Mouse (Mus musculus) ZHBTc4 (cell line): ENCODE data around the gene Zbtb49.

ENCODE experiments used
- DNase-seq: peaks from one replicate; pipeline ENCODE4 v3.0.0-alpha.2; 2011; ENCODE audit warnings: low read depth, low spot score

The Zbtb49 gene

DNA sequence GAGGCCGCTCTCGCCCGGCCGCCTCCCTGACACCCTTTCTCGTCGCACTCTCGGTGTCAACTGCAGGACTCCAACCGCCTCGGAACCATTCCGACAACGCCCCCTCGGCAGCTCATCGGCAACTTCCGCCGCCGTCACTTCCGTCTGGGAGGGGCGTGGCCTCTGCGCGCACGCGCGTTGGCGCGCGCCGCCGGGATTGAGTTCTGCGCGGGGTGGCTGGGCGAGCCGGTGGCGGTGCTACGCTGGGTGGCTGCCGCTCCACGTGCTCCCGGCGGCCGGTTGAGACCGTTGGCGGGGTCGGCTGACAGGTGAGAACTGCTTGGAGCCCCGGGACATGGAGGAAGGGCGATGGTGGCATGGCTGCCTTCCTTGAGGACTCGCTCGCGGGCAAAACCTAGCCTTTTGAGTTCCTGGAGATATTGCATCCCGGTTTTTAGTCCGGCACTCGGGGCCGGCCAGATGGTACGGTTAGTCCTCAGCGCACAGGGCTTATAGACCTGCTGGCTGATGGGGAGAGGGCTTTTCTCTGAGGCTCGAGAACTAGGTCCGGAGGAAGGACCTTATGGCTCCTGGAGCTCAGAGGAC, at the start of gene Zbtb49, which contains the start of gene Lyar:
Zbtb49 (minus strand) TSS at position 130 of the 585 bp plus-strand sequence.
Lyar (plus strand) TSS at position 143 of the 585 bp plus-strand sequence.
- DNase-seq, result peak; percentile 96

DNA sequence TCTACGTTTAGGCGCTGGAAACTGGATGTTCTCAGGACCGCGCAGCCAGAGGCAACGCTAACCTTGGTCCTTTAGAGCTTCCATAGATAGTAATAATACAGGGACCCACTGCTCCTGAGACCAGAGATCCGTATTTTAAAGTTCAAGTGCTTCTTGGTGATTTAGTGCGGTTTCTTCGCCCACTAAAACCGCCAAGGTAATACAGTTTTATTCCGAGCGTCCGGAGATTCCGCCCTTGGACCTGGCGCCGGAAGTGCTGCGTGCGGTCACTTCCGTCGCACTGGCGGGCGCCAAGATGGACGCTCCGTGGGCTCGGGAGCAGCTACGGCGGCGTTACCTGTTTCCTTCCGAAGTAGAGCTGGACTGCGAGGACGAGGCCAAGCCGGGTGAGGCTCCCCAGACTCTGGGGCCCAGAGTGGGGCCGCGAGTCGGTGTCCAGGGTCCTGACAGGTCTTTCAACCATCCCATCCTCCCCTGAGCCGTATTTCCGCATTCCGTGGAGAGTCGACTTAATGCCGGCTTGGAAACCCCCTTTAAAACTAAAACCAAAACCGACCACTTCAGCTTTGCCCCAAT, 39.9 kb upstream of the Zbtb49 start, which contains the start of gene Tmem128:
Tmem128 (plus strand) TSS at position 79 of the 576 bp plus-strand sequence.
- peak; percentile 67 for DNase-seq

DNA sequence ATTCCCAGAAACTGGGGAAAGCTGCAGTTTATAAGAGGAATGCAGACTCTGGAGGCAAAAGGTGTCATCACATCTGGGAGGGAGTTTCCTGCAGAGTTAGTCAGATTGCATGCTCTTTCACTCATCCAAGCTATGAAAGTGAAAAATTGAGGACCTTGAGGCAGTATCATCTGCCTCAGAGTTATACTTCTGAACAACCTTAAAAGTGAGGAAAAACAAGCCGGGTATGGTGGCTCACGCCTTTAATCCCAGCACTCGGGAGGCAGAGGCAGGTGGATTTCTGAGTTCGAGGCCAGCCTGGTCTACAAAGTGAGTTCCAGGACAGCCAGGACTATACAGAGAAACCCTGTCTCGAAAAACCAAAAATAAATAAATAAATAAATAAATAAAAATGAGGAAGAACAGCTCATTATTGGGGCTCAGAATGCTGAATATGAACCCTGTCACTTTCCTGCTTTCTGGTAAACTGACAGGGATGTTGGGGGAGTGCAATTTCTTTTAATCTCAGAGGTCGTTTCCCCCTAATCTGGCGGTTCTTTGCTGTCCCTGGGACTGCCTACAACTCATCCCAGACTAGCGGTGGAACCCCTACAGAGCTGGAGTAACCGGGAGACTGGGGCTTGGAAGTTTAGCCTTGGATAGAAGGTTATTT, 39.3 kb upstream of the Zbtb49 start:
- DNase-seq, result no peak

DNA sequence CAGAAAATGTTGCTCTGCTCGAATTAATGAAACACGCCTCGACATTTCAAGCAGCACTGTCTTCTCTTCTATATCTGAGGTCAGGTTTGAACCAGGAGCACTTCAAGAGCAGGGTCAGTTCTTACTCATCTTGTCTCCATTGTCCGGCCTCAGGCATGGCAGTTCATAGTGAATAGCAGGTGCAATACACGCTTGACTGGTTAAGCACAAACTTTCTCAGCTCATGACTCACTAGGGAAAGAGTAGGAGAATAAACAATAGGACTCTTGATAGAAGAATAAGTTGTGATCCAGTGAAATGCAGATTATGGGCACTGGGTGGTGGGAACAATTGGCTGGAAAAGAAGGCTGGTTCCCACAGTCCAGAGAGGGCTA, 38.5 kb upstream of the Zbtb49 start:
- no peak for DNase-seq

DNA sequence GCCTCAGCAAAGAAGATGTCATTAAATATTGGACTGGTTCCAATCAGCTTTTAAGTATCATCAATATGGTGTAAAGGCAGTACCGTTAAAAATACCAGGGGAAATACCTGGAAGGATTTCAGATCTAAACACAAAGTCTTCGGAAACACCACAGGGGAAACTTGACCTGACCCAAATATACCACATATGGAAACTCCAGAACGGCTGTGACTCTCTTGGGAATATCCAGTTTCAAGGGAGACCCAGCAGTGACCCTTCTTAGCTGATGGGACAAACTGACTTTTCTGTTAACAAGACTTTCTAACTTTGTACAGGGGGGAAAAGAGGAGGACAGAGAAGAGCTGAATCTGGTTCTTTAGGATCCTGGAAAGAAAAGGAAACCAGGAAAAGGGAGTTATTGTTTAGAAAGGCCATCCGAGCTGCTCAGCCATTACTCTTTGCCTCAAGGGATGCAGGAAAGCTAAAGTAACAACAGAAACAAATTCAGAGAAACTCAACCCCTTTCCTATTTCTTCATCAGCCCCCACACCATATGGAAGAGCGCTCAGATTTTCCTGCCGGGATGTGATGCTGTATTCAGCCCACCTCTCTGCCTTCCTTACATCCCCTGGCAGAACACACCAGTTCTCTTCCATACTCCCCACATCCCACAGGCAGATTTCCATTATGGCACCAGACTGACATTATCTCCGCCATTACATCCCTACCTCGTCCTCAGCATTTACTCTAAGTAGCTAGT, 37.9 kb upstream of the Zbtb49 start:
- no peak for DNase-seq

DNA sequence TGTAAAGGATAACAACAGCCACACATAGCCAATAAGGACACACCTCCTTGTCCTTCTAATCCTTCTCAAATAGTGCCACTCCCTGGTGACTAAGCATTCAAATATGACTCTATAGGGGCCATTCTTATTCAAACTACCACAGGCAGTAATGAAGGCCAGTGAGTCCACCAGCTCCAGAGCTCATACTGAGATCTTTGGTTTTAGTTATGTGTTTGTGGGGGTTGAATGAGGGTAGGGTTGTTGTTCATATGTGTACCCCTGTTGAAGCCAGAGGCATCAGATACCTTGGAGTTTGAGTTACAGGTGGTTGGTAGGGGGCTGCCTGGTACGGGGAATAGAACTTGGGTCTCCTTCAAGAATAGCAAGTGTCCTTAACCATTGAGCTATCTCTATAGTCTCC, 36.3 kb upstream of the Zbtb49 start:
- DNase-seq, result no peak

DNA sequence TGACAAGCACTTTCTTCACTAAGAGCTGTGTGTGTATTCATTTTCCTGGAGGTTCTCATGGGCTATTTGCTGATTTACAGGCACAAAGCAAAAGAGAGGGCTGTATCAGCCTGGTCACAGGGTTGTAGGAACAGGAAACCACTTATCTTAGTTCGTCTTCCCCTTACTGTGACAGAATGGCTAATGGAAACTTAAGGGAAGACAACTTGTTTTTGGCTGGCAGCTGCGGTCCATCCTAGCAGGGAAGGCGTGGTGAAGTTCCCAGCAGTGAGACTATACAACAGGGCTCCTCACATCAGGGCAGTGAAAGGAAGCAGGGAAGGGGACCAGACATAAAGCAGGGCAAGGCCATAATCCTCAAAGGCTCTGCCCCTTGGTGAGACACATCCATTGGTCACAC, 35.4 kb upstream of the Zbtb49 start:
- no peak for DNase-seq

DNA sequence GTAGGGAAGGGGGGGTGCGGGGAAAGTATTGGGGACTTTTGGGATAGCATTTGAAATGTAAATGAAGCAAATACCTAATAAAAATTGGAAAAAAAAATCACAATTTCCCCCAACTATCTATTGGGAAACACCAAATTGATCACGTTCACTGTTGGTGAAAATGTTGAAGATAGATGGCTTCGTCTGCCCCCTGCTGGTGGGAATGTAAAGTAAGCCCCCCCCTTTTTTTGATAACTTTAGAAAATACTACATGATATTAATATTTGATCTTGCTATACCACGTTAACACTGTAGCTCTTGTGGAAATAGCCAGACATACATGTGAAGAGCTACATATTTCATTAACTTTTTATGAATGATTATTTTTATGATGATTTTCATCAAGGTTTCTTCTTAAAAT, 34.9 kb upstream of the Zbtb49 start:
- no peak for DNase-seq

DNA sequence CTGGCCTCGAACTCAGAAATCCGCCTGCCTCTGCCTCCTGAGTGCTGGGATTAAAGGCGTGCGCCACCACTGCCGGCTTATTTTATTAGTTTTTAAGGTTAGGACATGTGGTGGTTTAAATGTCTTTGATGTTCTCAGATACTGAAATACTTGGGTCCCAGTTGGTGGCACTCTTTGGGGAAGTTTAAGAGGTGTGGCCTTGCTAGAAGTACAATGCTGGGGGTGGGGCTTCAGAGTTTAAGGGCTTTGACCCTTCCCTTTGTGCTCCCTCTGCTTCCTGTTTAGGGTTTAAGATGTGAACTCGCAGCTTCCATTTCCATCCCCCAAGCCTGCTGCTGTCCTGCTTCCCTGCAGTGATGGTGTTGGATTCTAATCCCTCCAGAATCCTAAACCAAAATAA, 21.7 kb upstream of the Zbtb49 start:
- peak; percentile 73 for DNase-seq

DNA sequence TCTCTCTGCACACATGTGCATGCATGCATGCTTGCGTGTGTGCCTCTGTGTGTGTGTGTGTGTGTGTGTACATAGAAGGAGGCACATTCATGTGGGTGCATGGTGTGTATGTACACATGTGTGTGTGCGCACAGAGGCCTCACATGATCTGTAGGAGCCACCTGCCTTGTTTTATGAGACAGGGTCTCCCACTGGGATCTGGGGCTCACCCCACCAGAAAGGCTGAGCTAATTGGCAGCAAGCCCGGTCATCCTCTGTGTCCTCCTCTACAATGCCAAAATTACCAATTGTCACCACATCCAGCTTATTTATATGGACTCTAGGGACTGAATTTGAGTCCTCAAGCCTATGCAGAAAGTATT, 21.2 kb upstream of the Zbtb49 start:
- DNase-seq, result no peak

DNA sequence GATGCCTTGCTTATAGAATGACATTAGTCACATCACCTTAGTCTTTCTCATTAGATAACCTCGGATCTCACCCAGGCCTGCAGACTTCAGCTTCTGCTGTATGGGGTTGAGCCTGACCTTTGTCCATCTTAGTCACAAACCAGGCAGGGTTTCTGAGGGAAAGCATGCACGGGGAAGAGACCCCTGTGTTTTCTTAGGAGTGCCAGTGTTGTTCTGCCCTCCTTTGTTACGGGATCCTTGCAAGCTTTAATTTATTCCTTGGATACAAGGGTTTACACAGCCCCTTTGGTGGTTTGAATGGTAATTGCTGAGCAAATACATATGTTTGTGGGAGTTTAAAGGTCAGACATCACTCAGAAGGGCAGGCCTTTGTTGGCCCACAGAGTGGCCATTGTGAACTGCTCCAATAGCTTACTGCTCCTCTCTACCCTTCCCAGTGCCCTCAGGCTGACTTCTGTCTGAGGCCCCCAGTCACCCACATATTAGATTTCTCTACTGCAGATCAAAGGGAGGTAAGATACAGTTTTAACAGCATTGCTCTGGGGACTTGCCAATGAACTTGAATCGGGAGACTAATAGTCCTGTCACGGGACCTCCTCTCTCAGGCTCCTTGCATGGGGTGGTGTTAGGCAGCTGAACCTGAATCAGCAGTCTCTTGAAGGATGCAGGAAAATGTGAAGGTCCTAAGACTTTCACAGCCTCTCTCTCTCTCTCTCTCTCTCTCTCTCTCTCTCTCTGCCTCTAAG, 20.6 kb upstream of the Zbtb49 start:
- DNase-seq, result no peak

DNA sequence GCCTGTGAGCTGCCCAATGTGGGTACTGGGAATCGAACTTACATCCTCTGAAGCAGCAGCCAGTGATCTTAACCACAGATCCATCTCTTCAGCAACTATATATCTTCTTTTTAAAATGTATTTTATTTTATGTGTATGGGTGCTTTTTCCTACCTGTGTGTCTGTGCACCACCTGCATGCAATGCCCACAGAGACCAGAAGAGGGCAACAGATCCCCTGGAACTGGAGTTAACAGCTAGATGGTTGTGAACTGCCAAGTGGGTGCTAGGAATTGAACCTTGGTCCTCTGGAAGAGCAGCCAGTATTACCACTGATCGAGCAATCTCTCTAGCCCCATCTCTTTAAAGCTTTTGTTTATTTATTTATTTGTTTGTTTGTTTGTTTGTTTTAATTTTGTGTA, 16.4 kb upstream of the Zbtb49 start:
- DNase-seq, result peak; percentile 62

DNA sequence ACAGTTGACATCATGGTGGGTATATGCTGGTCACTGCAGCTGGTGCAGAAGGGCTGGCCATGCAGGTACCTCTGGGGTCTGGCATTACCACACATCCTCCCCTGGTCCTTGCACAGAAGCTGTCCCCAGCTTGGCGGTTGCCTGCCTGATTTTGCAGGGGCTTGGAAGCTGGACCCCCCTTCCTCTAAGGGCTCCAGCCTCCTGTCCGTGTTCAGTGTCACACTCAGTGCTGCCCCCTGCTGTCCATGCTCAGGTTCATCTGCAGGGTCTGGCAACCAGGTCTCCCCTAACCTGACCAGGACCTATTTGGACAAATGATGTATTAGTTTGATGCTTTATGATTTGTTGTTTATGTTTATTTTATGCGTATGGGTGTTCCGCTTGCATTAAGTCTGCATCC, 15.2 kb upstream of the Zbtb49 start:
- peak; percentile 76 for DNase-seq

DNA sequence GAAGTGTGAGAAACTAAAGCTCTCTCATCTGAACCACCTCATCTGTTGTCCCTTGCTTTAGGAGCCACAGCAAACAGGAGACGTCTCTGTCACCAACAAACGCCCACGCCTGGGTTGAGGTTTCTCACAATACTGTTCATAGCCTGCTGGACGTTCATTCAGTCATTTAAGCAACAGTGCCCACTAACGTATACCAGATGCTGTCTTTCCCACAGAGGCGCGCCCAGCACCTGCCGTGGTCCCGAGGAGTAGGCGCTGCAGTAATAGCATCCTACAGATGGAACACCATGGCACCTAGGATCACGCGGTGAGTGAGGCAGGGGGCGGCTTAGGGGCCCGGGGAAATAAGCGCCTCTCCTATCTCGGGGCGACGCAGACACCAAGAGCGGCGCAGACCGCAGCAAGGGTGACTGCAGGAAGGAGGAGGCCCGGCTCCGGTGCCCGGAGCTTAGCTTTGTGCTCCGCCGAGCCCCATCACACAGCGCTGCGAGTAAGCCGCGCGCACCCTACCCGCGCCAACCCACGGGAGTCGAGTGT, 418 bp downstream of the Zbtb49 start:
- DNase-seq, result no peak

DNA sequence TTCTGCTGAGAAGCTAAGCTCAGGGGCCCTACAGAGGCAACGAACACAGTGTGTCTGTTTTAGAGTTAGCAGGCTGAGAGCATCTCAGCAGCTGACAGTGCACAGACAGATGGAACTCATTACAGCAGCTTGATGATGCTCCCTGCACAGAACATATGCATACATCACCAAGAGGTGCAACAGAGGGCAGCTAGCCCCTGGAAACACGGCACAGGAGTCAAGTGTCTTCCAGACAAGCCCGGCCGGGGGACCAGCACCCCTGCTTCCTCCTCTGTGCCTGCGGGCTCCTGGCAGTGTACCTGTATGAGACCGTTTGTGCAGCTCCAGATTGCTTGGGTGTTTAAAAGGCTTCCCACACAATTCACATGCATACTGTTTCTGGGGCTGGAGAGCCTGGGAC, 7.2 kb downstream of the Zbtb49 start:
- no peak for DNase-seq

DNA sequence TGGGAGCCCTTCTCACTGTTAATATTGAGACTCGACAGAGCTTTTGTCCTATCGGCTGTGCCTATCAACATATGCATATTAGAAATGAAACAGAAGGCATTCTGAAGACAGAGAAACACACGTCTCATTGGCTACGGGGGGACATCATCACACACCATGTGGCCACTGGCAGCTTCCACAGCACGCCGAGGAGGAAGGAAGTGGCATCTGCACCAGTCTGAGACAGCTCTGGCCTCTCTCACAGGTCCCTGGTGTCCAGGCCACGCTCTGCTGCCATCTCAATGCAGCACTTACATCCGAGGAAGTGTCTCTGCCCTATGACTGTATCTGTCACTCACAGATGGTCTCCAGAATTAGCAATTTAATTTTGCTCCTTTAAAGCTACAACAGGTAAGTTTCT, 8.6 kb downstream of the Zbtb49 start:
- no peak for DNase-seq

DNA sequence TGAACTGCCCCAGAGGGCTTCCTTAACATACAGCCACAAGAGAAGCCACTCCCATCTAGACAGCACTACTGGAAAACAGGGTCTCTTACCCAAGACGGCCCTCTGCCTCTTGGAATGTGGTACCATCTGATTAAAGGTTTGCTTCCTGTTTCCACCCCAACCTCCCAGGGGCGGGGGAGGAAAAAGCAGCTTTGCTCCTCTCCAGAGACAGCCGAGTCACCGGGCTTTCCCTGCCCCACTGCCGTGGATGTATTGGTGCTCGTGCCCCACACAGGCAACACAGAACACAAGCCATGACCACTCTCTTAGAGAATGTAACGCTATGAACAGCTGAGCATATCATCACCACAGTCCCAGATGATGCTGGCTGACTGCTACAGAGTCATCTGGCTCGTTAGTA, 11.3 kb downstream of the Zbtb49 start:
- no peak for DNase-seq

DNA sequence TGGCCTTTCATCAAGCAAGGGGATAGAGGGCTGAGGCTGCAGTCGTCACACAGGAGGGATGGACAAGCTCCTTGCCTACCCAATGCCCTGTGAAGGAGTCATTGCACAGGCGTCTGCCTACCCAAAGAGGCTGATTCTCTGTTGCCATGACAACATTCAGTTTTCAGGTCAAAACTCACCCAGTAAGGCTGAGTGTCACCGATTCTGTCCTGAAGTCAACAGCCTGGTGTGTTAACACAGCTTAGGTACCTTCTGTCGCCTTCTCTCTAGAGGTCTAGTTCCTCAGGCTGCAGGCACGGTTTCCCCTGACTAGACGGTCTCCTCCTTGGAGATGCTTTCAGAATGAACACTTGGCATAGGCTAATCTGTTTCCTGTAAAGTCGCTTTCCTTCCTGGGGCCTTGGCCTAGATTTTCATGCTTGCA, 14.9 kb downstream of the Zbtb49 start:
- DNase-seq, result no peak

DNA sequence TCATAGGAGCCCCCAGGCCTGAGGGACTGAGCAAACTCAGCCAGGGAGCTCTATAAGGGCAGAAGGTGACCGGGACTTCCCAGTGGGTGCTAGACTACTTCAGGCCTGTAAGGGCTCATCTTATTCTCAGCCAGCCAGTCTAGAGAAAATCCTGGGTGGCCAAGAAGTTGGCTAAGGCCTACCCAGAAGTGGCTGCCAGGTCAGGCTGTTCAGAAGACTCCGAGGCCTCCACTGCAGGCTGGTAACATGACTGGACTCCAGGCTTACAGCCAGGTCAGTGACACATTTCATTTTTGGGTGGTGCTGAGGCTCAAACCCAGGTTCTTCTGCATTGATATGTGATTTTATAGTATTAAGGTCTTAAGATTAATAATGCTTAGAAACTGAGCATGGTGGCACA, 20.6 kb downstream of the Zbtb49 start:
- DNase-seq, result no peak

DNA sequence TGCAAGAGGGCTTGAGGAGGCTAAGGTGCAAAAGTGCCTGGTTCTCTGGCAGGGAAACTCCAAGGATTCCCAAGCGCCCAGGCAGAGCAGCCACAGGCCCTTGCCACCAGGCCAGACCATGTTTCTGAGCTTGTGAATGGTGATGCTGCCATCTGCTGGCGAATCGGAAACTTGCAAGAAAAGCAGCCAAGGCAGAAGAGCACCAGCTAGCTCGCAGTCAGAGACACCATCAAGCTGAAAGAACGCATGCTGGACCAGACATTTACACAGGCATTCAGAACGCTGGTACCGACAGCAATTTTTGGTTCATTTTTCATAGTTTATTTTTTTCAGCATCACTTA, 22.8 kb downstream of the Zbtb49 start:
- DNase-seq, result peak; percentile 87

DNA sequence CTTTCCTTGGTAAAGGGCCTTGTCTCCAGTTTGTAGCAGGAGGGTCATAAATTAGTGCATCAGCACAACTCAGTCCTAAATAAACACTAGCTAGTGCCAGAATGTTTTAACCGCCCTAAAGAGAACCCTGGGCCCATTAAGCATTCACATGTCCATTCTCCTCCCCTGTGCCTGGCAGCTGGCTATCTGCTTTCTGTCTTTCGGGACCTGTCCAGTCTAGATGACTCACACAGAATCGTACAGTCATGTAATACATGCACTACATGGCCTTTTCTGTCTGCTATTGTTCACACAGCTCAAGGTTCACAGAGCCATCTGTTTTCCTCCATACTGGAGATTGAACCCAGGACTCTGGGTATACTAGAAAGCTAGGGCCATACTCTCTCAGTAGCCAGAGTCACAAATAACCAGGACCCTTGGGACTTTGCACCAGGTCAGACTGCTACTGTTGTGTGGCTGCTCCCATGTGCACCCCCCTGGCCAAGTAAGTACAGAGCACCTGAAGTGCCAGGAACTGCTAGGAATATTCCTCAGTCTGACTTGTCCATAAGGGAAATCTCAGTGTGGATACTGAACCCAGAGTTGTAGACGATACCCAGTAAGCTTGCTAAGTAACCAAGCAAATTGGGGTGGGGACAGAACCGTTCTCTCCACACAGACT, 23.3 kb downstream of the Zbtb49 start:
- no peak for DNase-seq
